Mouse (Mus musculus): ENCODE data around the gene Pde10a.
A peak's percentile ranks its signal among the peaks of the same experiment; 100 is the strongest.

The Pde10a gene

DNA sequence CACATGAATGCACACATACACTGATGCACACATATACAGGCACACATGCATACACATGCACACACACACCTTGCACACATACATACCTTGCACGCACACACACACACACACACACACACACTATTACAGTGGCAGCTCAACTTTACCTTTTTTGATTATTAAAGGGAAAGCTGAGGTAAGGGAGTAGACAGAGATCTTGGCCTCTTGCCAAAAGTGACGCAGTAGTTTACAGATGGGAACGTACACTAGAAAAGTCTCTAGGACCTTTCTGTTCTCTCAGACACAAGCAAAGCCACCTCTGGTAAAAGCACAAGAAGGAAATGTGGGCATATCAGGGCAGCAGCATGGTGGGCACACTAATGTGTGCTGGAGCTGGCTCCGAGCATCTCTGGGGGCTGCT lies 317.5 kb downstream of the Pde10a start:
- DNase-seq (ENCODE audit: low read depth), result no peak

DNA sequence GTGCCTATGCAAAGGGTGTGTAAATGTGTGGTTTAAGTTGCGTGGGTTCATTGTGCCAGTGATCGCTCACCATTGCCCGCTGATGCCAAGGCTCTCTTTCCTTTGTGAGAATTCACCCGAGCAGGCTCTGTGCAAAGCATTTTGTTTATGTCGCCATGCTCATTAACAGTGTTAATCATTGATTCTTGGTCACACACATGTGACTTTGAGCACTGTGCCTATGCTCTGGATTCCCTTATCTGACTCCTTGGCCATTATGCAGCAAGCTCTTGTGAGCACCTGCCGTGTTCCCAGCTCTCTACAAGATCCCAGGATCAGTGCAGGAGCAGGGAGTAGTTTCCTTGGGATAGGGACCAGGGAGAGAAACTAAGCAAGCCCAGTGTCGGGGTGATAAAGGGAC lies 318.8 kb downstream of the Pde10a start:
- DNase-seq (ENCODE audit: low read depth), result no peak

DNA sequence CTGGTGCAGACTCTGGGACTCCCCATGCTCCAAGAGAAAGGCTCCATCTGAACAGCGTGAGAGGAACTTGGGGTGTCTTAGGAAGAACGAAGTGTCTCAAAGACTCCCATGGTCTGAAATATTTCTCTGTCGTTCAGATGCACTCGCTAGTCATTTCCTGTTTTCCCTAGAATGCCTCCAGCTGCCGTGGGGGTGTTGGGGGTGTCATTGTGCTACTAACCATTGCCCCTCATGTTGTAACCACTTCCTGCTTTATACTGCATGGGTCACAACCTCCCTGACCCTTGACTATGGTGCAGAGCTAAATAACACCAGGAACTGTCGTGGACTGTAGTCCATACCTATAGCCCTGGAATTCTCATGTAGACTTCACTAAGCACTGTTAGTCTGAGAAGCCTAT lies 321.3 kb downstream of the Pde10a start:
- no peak for DNase-seq (ENCODE audit: low read depth)

DNA sequence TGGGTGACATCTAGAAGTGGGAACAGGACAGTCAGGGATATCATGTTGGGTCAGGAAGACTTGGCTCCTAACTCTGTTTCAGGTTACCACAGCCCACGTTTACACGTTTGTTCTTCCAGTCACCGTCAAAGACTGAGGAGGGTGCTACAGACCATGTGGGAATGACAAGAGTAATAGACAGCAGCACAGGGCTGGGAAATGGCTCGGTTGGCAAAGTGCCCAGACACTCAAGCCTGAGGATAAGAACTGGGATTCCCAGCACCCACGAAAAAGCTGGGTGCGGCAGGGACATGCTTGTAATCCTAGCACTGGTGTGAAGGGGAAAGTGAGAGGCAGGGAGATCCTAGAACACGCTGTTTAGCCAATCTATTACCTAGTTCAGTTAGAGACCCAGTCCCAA lies 322.4 kb downstream of the Pde10a start:
- DNase-seq (ENCODE audit: low read depth), result no peak

DNA sequence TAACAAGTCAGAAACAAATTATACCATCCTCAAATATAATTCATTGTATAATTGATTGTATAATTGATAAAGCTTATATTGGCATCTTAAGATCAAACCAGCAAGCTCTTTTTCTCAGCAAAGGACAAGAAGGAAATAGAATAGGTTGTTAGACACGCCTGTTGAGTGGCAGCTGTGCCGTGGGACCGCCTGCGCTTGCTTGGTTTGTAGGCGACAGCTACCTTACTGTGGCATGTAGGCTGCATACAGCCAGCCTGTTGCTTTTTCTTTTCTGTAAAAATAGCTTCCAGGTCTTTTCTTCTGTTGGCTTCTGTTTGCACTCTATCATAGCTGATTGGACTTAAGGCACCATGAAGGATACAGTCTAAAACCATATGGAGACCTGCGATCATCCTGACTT lies 326.7 kb downstream of the Pde10a start:
- no peak for DNase-seq (ENCODE audit: low read depth)

DNA sequence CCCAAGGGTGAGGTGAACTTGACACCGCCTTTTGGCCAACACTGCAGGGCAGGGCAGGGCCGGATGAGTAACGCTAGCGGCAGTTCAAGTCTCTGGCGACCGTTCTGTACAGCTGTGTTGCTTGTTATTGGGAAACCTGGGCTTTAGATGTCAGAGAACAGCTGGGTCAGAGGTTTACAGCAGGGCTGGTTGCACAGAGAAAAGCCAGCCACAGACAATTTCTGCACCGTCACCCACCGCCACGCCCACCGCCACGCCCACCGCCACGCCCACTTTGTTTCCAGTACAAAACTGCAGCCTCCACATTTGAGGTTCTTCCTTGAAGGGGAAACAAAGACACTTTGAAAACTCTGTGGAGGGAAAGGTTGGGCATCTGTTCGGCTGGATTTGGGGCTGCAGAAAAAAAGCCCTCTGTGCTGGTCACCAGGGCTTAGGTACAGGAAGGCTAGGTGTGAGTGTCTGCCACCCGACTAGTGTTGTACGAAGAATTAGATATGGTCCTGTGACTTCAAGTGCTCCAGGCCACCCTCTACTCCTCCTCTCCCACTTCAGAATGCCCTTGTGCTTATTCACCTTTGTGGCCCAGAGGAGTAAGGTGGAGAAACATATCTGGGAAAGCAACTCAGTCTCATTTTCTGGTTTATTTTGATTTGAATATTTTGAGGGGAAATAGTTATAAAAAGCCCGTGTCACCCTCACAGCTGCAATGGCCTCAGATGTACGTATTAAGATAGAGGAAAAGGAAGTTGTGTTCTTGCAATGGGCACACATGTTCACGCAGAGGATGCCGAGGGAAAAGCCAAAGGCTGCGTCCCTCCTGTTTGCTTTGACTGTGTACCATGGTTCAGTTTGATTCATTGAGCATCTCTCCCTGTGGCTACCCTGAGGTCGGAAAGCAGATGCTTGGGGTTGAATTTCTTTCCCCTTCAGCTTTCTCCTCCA lies 331.5 kb downstream of the Pde10a start:
- DNase-seq (ENCODE audit: low read depth), result peak; percentile 50

DNA sequence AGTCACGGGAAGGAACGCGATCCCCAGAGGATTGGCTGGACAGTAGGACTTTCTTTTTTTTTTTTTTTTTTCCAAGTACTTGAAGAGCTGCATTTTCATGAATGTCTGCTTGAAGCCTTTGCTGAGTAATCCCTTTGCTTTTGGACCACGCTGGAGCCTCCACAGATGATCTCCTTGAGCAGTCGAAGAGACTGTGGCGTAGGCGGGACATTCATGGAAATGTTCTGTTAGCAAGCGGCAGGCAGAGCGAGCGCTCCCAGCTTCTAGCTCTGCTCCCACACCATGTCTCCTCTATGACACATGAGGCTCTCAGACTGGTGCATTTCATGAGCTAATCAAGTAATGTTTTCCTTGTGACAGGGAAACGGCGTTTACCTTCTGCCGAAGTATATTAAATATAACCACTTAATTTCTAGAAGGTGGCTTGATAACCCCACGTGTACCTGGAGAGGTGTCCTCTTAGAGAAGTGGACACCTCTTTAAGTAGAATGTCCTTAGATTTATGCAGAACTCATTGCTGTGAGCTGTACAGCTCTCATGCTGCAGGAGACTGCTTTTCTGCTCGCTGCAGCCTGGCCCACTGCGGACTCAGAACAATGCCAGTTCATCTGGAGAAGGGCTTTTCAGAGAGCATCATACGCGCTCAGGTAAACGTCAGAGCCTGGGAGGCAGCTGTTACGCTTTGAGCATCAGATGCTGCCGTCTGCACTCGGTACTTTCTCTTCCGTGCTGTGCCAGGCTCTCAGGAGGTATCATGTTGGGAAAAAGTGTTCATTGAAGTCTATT lies 333.7 kb downstream of the Pde10a start:
- DNase-seq (ENCODE audit: low read depth), result no peak

DNA sequence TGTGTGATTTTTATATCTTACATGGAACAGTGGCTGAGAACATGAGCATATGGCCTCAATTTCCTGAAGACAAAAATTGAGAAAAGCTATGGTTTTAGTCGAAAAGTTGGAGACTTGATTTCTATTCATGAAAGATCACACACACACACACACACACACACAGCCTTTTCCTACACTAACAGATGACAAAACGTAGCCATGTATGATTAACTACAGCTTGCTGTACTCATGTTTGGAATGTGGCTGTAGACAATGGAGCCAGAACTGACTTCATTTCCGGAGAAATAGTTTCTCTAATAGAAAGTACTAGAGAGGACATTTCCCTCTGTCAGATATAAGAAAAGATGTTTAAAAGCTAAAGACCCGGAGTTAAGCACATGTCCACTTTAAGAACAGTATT lies 334.3 kb downstream of the Pde10a start:
- no peak for DNase-seq (ENCODE audit: low read depth)

DNA sequence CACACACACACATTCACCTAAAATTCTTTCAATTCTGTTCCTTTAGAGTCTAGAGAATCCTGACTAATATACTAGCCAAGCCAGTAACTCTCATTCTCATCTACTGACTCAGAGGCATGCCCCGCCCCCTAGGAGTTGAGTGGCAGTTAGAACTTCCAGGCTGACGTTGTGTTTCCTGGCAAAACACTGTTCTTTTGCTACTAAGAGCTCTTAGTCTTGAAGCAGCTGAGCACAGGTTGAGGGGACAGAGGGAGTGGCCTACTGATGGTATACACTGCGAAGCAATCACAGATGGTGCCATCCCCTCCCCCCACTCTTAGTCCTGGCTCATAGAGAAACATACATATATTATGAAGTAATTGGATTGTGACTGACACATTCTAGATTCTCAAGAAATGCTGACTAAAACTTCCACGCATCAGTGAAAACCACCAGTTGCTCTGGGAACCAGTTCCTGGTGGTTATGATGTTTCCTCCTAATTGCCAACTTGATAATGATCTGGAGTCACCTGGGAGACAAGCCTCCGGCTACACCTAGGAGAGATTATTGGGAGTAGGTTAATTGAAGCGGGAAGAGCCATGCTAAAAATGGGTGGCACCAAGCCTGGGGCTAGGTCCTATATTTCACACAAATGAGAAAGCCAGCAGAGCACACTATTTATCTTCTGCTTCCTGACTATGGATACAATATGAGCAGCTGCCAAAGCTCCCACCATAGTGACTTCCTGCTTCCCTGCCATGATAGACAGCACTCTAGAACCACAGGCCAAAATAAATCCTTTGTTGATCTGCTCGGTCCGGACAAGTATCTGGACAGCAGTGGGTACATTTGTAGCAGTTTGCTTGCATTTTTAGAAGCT lies 339.7 kb downstream of the Pde10a start:
- no peak for DNase-seq (ENCODE audit: low read depth)

DNA sequence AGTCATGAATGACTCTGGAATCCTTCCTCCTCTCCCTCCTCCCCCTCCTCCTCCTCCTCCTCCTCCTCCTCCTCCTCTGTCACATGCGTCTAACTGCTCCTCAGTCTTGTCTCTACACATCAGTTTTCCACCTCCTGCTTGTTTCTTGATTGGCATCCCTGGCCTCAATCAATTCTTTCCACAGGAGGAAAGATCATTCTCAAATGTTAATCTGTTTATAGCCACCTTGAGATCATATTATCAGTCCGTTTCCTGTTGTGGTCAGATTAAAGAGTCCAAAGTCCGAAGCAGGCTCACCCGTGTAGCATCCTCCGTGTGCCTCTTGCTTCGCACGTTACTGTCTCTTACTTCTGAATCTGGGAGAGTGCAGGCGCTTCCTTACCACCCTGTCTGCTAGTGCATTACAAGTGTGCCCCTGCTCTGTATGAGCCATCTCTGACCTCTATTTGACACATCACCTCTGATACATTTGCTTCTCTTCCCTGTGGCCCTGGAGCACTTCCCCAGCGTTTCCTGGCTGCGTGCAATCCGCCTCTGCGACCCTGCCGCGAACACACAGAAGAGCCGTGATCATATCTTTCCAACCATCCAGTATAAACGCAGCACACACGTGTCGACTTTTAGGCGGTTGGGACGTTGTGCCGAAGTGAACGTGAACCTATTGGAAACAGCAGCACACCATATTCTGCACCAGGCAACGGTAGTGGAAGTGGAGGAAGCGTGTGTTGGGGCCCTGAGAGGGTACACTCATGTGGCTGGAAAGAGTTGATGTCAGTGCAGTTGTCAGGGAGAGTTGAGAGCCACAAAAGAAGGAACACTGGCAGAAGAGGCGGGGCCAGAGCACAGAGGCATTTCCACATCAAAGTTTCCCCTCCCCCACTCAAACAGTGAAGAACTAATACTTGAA lies 342.4 kb downstream of the Pde10a start:
- peak; percentile 50 for DNase-seq (ENCODE audit: low read depth)

DNA sequence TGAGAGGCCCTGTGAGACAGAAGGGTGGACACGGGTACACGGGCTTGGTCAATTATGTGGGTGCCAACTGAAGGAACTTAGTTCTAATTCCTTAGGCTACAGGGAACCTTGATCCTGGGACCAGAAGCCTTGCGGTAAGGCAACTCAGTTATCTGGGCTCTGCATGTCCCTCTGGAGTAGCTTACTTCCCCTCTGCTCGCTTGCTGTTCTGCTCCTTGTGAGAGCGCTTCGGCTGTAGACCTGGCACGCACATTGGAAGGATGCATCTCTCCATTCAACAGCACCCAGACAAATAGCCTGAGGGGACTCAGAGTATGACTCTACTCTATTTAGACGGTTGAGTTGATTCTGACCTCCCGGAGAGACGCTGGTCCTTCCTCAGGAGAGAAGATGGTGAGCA lies 344.1 kb downstream of the Pde10a start:
- no peak for DNase-seq (ENCODE audit: low read depth)

DNA sequence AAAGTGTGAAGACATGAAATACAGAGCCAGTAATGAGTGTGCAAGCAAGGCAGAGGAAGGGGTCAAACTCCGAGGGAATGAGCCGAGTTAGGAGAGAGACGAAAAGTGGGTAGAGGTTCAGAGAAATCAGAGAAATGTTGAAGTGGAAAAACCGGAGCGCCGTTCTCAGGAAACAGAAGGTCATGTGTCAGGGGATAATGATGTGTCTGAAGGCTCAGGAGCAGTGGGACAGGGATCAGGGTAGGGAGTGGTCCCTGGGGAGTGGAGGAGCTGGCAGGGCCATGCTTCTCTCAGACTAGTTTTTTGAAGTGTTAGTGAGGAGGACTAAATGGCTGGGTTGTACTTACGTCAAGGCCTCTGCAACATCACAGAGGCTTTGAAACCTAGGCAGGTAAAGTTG lies 345.7 kb downstream of the Pde10a start:
- DNase-seq (ENCODE audit: low read depth), result no peak

DNA sequence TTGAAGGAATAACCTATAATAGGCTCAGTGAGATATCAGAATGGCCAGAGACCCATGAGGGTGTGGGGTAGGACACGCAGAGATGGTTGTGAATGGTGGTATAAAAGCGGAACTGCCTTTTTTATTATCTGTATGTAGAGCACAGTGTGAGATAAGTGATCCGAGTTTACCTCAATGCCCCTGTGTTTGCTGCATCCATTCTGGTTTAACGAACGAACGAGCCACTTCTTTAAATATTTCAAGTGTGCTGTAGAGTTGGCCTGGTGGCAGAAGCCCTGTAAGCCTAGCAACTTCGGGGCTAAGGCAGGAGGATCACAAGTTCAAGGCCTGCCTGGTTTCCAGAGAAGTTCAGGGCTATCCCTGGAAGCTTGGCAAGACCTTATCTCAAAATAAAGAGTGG lies 346.2 kb downstream of the Pde10a start:
- no peak for DNase-seq (ENCODE audit: low read depth)

DNA sequence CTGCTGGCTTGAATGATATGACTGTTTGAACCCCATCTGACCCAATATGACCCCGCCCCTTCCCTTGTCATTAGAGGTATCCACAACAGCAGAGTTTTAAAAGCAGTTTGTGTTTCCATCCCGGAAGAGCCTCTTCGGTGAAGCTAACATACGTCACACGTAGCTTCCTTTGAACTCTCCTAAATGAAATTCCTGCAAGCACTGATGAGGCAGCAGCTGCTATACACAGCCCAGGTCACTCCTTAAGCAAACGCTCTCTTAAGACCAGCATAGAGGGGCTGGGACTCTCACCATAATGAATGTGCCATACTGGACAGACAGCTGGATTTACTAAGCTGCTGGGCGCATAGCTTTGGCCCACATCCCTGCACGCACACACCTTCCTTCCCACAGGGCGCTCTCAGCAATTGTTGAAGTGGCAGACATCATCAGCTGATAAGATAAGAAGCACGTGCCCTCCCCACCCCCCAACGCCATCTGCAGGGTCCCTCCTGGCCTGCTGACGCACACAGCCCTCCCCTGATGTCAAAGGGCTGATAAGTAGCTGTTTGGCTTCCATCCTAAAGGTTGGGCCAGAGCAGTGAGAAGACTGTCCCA lies 346.9 kb downstream of the Pde10a start:
- no peak for DNase-seq (ENCODE audit: low read depth)

DNA sequence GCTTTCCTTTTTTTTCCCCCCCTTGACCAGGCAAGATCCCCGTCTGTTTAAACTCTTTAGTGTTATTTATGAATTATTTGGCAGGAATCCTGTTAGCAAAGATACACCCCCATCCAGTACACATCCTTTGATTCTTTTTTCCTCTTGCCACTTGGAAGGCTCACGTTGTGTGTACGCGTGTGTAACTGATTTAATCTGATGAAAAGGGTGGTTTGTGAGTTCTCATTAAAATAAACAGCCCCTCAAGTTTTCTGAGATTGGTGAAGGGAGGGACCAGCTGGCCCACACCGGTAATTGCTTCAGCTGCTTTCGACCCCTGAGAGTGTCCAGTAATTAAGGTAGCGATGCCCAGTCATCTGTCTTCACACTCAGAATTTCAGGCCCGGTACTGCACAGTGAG lies 347.4 kb downstream of the Pde10a start:
- DNase-seq (ENCODE audit: low read depth), result no peak

DNA sequence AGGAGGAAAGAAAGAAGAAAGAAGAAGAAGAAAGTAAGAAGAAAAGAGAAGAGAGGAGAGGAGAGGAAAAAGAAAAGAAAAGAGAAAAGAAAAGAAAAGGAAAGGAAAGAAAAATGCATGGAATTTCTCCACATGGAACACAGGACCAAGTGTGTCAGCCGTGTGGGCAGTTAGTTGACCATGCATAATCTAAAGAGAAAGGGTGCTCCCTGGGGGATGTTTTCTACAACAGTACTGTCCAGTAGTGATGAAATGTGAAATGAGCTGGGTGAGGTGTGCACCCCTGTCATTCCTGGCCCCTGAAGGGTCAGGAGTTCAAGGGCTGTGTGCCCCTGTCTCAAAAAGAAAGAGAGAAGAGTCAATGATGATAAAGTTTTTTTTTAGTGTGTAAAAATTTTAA lies 352.9 kb downstream of the Pde10a start:
- no peak for DNase-seq (ENCODE audit: low read depth)

DNA sequence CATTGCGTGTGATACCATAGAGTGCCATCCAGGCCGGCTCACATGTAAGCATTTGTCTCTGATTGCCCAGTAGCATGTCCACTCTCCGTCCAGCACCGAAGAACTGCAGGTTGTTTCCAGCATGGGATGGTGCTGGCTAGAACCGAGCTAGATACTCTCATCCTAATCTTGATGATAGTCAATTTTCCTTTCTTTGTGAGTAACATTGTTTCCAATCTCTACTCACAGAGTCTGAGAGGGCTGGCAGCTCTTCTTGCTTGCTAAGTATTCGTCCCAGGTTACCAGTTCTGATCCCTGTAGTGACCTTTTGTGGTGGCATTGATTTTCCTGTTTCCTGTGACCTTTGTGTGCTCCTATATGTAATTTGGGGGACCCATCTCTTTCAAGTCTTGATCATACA lies 356.5 kb downstream of the Pde10a start:
- no peak for DNase-seq (ENCODE audit: low read depth)

DNA sequence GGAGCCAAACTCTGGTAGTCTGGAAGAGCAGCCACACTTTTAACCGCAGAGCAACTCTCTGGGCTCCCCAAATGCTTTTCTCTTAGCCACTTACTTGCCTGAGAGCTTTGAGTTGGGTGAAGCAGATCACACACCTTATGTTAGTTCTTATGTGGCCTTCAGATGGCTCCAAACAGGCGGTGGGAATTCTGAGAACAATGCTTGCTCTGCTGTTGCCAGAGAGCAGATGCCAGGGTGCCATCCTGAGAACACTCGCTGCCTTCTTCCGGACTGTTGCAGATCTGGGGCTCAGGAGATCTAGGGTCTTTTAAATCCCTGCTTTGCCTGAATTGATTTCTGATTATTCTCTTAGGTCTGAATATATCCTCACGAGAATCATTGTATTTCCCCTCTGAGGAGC lies 359.5 kb downstream of the Pde10a start:
- no peak for DNase-seq (ENCODE audit: low read depth)

DNA sequence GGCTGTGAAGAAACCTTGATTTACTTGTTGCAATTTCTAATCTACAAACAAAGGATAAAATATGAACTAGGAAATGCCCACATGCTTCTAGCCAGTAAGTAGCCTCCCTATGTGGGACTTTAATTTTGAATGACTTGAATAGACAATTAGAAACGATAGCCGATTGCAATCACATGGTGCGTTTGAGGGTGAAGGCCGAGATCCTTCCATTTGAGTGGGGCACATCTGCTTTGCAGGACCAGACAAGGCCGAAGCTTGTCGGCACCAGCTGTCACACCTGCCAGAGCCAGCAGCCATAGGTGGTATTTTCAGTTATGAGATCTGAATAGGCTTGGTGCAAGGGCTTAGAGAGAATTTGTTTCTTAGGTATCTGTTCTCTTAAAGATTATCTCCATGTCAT lies 360.7 kb downstream of the Pde10a start:
- DNase-seq (ENCODE audit: low read depth), result no peak

DNA sequence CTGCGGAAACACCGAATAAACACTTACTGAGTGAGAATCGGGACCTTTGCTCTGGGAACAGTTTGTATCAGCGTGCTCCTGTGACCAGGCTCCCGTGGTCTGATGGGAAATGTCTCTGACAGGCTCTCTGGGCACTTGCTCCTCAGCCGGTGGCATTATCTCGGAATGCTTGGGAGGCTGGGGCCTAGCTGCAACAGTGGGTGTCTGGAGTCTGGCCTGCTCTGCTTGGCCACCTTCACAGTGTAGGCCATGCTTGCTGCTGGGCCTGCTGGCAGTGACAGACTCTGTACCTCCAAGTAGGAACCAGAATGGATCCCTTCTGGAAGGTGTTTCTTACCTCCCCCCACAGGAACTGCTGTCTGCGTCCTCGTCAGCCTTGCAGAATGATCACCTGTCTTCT lies 362.9 kb downstream of the Pde10a start:
- DNase-seq (ENCODE audit: low read depth), result no peak

DNA sequence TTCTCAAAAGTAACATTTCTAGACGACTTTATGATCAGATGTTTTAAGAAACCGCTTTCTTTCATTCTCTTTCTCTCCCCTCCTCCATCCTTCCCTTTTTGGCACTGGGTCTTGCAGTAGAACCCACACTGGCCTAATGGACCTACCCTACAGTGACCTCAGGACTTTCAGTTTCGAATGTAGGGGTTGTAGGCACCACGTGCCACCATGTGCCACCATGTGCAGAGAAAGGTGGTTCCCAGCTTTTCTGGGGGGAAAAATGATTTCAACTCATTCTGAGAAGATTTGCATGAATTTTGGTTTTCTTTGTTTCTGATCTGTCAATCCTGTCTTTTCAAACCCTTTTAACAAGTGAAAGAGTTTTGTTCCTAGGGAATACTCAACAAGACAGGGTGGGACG lies 363.5 kb downstream of the Pde10a start:
- no peak for DNase-seq (ENCODE audit: low read depth)

Measured in c-Kit-positive CD71-negative TER-119-negative erythroid progenitor cells, embryonic 14.5 days (primary cell).